Comparison of ENCODE assay signal across 12 mouse cellular contexts in the genomic region with DNA sequence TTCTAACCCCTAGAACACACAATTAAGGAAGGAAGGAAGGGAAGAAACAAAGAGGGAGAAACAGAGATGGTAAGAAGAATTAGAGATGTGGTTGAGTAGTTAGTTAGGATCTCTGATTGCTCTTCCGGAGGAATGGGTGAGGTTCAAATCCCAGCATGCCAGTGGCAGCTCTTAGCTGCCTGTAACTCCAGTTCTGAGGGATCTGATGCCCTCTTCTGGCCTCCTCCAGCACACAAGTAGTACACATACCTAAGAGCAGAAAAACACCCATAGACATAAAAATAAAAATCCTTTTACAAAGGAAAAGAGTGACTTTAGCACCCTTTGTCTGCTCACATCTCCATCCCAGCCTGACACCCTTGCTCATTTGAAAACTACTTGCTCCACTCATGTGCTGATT. TPM values are rescaled to one million over a fixed set of nuclear protein-coding genes. Genes with fewer than 3 reads are reported as not detected.
A peak's percentile ranks its signal among the peaks of the same experiment; 100 is the strongest.
DNase-seq lines count a peak whose midpoint lies in the region; ATAC-seq and TF ChIP-seq lines count a peak whose summit lies in the region.
"Had no signal": no experiment of that assay in that cellular context is flagged by ENCODE, and none has a peak within 500 bp of the region (broad histone marks: within the 10 kb centered on the region; RNA-seq: fewer than 3 reads in every experiment).

No protein-coding gene starts in this region.

- no peaks in the 10 kb centered on the region for H3K9me3 ChIP-seq in heart, postnatal 0 days (replicated peaks; ENCODE audit: control insufficient read depth, low read length)
- no peaks in the 10 kb centered on the region for H3K9me3 ChIP-seq in midbrain, embryonic 10.5 days (replicated peaks)
- no peaks in the 10 kb centered on the region for H3K9me3 ChIP-seq in midbrain, embryonic 14.5 days (ENCODE audit: control insufficient read depth, low read length)
- no peaks in the 10 kb centered on the region for H3K9me3 ChIP-seq in neural tube, embryonic 13.5 days
- H3K9me3 ChIP-seq: G1E had no signal

- DNase-seq in heart, postnatal 0 days (ENCODE audit: low spot score) = no peak
- no peak for DNase-seq in heart, adult 9 months (ENCODE audit: low spot score in 2 of 2)
- no peak for DNase-seq in midbrain, embryonic 10.5 days (ENCODE audit: low spot score)
- no peak for DNase-seq in midbrain, embryonic 14.5 days
- peak; percentile 63 for DNase-seq in NIH3T3 (ENCODE audit: low read depth)
- DNase-seq in right cerebral cortex, postnatal 25 days = no peak
- no peak for DNase-seq in frontal cortex, adult 2 months (ENCODE audit: extremely low spot score in 1 of 2, low spot score in 1 of 2)
- DNase-seq: adrenal gland, adult 2 months; kidney, postnatal 14 days; thymus, postnatal 36 days had no signal

- no peak overlapping the region for H3K9ac ChIP-seq in heart, postnatal 0 days (replicated peaks; ENCODE audit: low read depth, low read length)
- H3K9ac ChIP-seq in midbrain, embryonic 14.5 days (replicated peaks; ENCODE audit: low read length) = no peak overlapping the region
- no peak overlapping the region for H3K9ac ChIP-seq in neural tube, embryonic 13.5 days

- no peak for ATAC-seq in heart, postnatal 0 days (ENCODE audit: insufficient read depth, low read depth)
- ATAC-seq in midbrain, embryonic 14.5 days (ENCODE audit: low FRiP score, low TSS enrichment) = no peak
- ATAC-seq in neural tube, embryonic 13.5 days (ENCODE audit: low read depth) = no peak

- no peaks in the 10 kb centered on the region for H3K36me3 ChIP-seq in heart, postnatal 0 days (replicated peaks; ENCODE audit: control insufficient read depth, insufficient read depth, low read length)
- no peaks in the 10 kb centered on the region for H3K36me3 ChIP-seq in midbrain, embryonic 10.5 days
- no peaks in the 10 kb centered on the region for H3K36me3 ChIP-seq in midbrain, embryonic 14.5 days (ENCODE audit: control insufficient read depth, insufficient read depth, low read length)
- no peaks in the 10 kb centered on the region for H3K36me3 ChIP-seq in neural tube, embryonic 13.5 days

- peak; percentile 9; the same call in 1 of the 2 replicates for TF ChIP-seq CTCF in heart, postnatal 0 days (IDR thresholded peaks at IDR 0.05; ENCODE audit: low read depth)

- no peak for TF ChIP-seq EP300 in heart, postnatal 0 days (IDR thresholded peaks at IDR 0.05; ENCODE audit: low read depth)

- no peak overlapping the region for H3K4me2 ChIP-seq in heart, postnatal 0 days (ENCODE audit: low read depth, low read length)
- no peak overlapping the region for H3K4me2 ChIP-seq in midbrain, embryonic 14.5 days (ENCODE audit: low read length)
- H3K4me2 ChIP-seq in neural tube, embryonic 13.5 days = peak overlapping the region; percentile 90; the same call in 1 of the 2 replicates

- WGBS in heart, postnatal 0 days = 41% methylated on average over 1 of the region's 1 CpGs
- WGBS in midbrain, embryonic 10.5 days = 45% methylated on average over 1 of the region's 1 CpGs
- 45% methylated on average over 1 of the region's 1 CpGs for WGBS in midbrain, embryonic 14.5 days
- WGBS in neural tube, embryonic 13.5 days = 50% methylated on average over 1 of the region's 1 CpGs

- H3K4me3 ChIP-seq in heart, postnatal 0 days (ENCODE audit: low read depth, low read length) = no peak overlapping the region
- peak overlapping the region; percentile 92 for H3K4me3 ChIP-seq in midbrain, embryonic 10.5 days
- H3K4me3 ChIP-seq in midbrain, embryonic 14.5 days (replicated peaks; ENCODE audit: low read depth, low read length) = no peak overlapping the region
- H3K4me3 ChIP-seq in neural tube, embryonic 13.5 days = peak overlapping the region; percentile 76; the same call in 1 of the 2 replicates

- H3K4me1 ChIP-seq in heart, postnatal 0 days (ENCODE audit: control insufficient read depth, insufficient read depth) = peaks cover 13% of the 10 kb centered on the region
- peaks cover 30% of the 10 kb centered on the region for H3K4me1 ChIP-seq in midbrain, embryonic 10.5 days
- peaks cover 18% of the 10 kb centered on the region for H3K4me1 ChIP-seq in midbrain, embryonic 14.5 days (ENCODE audit: control insufficient read depth, insufficient read depth, low read length)
- H3K4me1 ChIP-seq in neural tube, embryonic 13.5 days (replicated peaks) = peaks cover 36% of the 10 kb centered on the region

- no peaks in the 10 kb centered on the region for H3K27me3 ChIP-seq in heart, postnatal 0 days (ENCODE audit: control insufficient read depth, insufficient read depth, low read length)
- no peaks in the 10 kb centered on the region for H3K27me3 ChIP-seq in midbrain, embryonic 10.5 days (ENCODE audit: low read depth, poor library complexity, severe bottlenecking)
- H3K27me3 ChIP-seq in midbrain, embryonic 14.5 days (ENCODE audit: control insufficient read depth, insufficient read depth, low read length) = no peaks in the 10 kb centered on the region
- H3K27me3 ChIP-seq in neural tube, embryonic 13.5 days = no peaks in the 10 kb centered on the region

- H3K27ac ChIP-seq in heart, postnatal 0 days (ENCODE audit: low read depth) = no peak overlapping the region
- no peak overlapping the region for H3K27ac ChIP-seq in midbrain, embryonic 10.5 days (replicated peaks)
- no peak overlapping the region for H3K27ac ChIP-seq in midbrain, embryonic 14.5 days (replicated peaks; ENCODE audit: low read depth, low read length)
- H3K27ac ChIP-seq in neural tube, embryonic 13.5 days (replicated peaks) = no peak overlapping the region

RNA-seq across cellular contexts. Expression of gene Rps6kc1, which starts 1.1 kb away (rescaled TPM):
- 9.7 and 17.5 TPM in 2 replicates for total RNA-seq in heart, postnatal 0 days (2014; rRNA removed; ENCODE audit: low replicate concordance)
- 6.7 and 7.3 TPM in 2 replicates for polyA plus RNA-seq in heart, postnatal 0 days (2015; fragmentation: Nextera tagmentation; extraction: Ambion mirVana)
- 16.2 and 20.4 TPM in 2 replicates for polyA plus RNA-seq in midbrain, embryonic 10.5 days (2016; fragmentation: Nextera tagmentation; extraction: Ambion mirVana)
- 29.8 and 31.0 TPM in 2 replicates for polyA plus RNA-seq in midbrain, embryonic 14.5 days (2014; fragmentation: Nextera tagmentation; extraction: Ambion mirVana)
- polyA plus RNA-seq in neural tube, embryonic 13.5 days (2015; fragmentation: Nextera tagmentation; extraction: Ambion mirVana) = 26.9 and 28.4 TPM in 2 replicates
- 22.2 and 26.2 TPM in 2 replicates for polyA plus RNA-seq in frontal cortex, adult 2 months (2012; rRNA removed)

RNA-seq across cellular contexts. Expression of gene Angel2, which starts 12.3 kb away (rescaled TPM):
- total RNA-seq in heart, postnatal 0 days (2014; rRNA removed; ENCODE audit: low replicate concordance) = 17.4 and 23.8 TPM in 2 replicates
- polyA plus RNA-seq in heart, postnatal 0 days (2015; fragmentation: Nextera tagmentation; extraction: Ambion mirVana) = 25.1 and 26.0 TPM in 2 replicates
- polyA plus RNA-seq in midbrain, embryonic 10.5 days (2016; fragmentation: Nextera tagmentation; extraction: Ambion mirVana) = 55.4 and 63.0 TPM in 2 replicates
- 49.3 and 60.1 TPM in 2 replicates for polyA plus RNA-seq in midbrain, embryonic 14.5 days (2014; fragmentation: Nextera tagmentation; extraction: Ambion mirVana)
- 51.4 and 63.2 TPM in 2 replicates for polyA plus RNA-seq in neural tube, embryonic 13.5 days (2015; fragmentation: Nextera tagmentation; extraction: Ambion mirVana)
- 56.1 and 59.6 TPM in 2 replicates for polyA plus RNA-seq in frontal cortex, adult 2 months (2012; rRNA removed)

Comparison
In these comparisons a context has a peak if more than half of its experiments do, and no peak if none do; other contexts are left out.
1. H3K4me3 ChIP-seq: peak in midbrain, embryonic 10.5 days (single experiment) and neural tube, embryonic 13.5 days (single experiment); none in heart, postnatal 0 days (single experiment) and midbrain, embryonic 14.5 days (single experiment).